Mouse (Mus musculus) left cerebral cortex, adult 2 months (tissue): ENCODE results near the gene Adamts10. TPM values are rescaled to one million over a fixed set of nuclear protein-coding genes. Genes with fewer than 3 reads are reported as not detected.

Experiments
- DNase-seq, 2 experiments: peaks; one replicate each; pipeline ENCODE4 v3.0.0; 2021 to 2022; ENCODE audit warnings: low spot score in 2 of 2, mixed read lengths in 1 of 2; ENCODE audit errors: extremely low spot score in 1 of 2
- H3K27ac ChIP-seq: fragments of 200-600 bp; 2 replicates; pipeline ENCODE4 v1.8.1; 2022
- H3K4me3 ChIP-seq: fragments of 200-600 bp; 2 replicates; pipeline ENCODE4 v1.8.1; 2022
- CTCF ChIP-seq: fragments of 200-600 bp; IDR thresholded peaks from 2 replicates; pipeline ENCODE4 v1.8.1; 2022; ENCODE audit warnings: antibody characterized with exemption, mild to moderate bottlenecking, moderate library complexity
- intact Hi-C: fragments of 180-260 bp; cut with DNase I; formaldehyde crosslinking; loops from one replicate; pipeline ENCODE4 v1.15.1; 2025
- total RNA-seq, 2 experiments: library from RNA; stranded (reverse); gene quantifications; 2 replicates each; pipeline ENCODE4 v1.2.3; 2021

Adamts10 gene
- total RNA-seq, 2 experiments from 2014 or later, result 27.3 to 32.9 TPM

GRCm38 (mm10) chr17:33520366-33520765 lies 3.6 kb upstream of the Adamts10 start:
- no peak for TF ChIP-seq CTCF
- Histone ChIP-seq H3K4me3 (no peak overlapping the region), H3K27ac (no peak overlapping the region)
- DNase-seq, result no peak
- intact Hi-C loops, result no loop called here

GRCm38 (mm10) chr17:33523431-33523917 lies 530 bp upstream of the Adamts10 start:
- no peak for DNase-seq
- Histone ChIP-seq H3K4me3 (peak overlapping the region; percentile 78), H3K27ac (peak overlapping the region; percentile 53; the same call in 1 of the 2 replicates)
- intact Hi-C loops, result no loop called here
- no peak for TF ChIP-seq CTCF

GRCm38 (mm10) chr17:33524806-33525373 lies 886 bp downstream of the Adamts10 start:
- TF ChIP-seq CTCF, result no peak
- Histone ChIP-seq H3K4me3 (peak overlapping the region; percentile 78), H3K27ac (no peak overlapping the region)
- intact Hi-C loops, result no loop called here
- no peak for DNase-seq

- intact Hi-C loops, result no loop called here
- H3K27ac ChIP-seq, result no peak overlapping the region
- DNase-seq, result no peak
- no peak for TF ChIP-seq CTCF
- no peak overlapping the region for H3K4me3 ChIP-seq
These were observed 2.5 kb downstream of the Adamts10 start for GRCm38 (mm10) chr17:33526506-33526905.

GRCm38 (mm10) chr17:33539106-33539675 lies 15.2 kb downstream of the Adamts10 start:
- intact Hi-C loops, result loop anchor here (1.0 kb wide), 1 partner anchor 100 kb away; no protein-coding TSS in a partner anchor
- no peak overlapping the region for H3K27ac ChIP-seq
- H3K4me3 ChIP-seq, result no peak overlapping the region
- TF ChIP-seq CTCF, result peak; percentile 82
- DNase-seq, result peak; percentile 32 to 40

GRCm38 (mm10) chr17:33539878-33540277 lies 15.9 kb downstream of the Adamts10 start:
- no peak for TF ChIP-seq CTCF
- intact Hi-C loops, result loop anchor here (1.0 kb wide), 1 partner anchor 101 kb away; no protein-coding TSS in a partner anchor
- Histone ChIP-seq H3K4me3 (no peak overlapping the region), H3K27ac (no peak overlapping the region)
- DNase-seq, result no peak

GRCm38 (mm10) chr17:33549212-33549611 lies 25.2 kb downstream of the Adamts10 start:
- Histone ChIP-seq H3K4me3 (no peak overlapping the region), H3K27ac (no peak overlapping the region)
- intact Hi-C loops, result no loop called here
- no peak for TF ChIP-seq CTCF
- no peak for DNase-seq

GRCm38 (mm10) chr17:33550388-33550787 lies 26.4 kb downstream of the Adamts10 start:
- intact Hi-C loops, result no loop called here
- TF ChIP-seq CTCF, result no peak
- no peak for DNase-seq
- Histone ChIP-seq H3K4me3 (no peak overlapping the region), H3K27ac (no peak overlapping the region)

GRCm38 (mm10) chr17:33552113-33552512 lies 28.1 kb downstream of the Adamts10 start:
- Histone ChIP-seq H3K4me3 (no peak overlapping the region), H3K27ac (no peak overlapping the region)
- intact Hi-C loops, result no loop called here
- TF ChIP-seq CTCF, result no peak
- no peak for DNase-seq

- intact Hi-C loops, result no loop called here
- no peak for DNase-seq
- Histone ChIP-seq H3K4me3 (no peak overlapping the region), H3K27ac (no peak overlapping the region)
- TF ChIP-seq CTCF, result peak; percentile 52
These were observed 29.0 kb downstream of the Adamts10 start for GRCm38 (mm10) chr17:33552964-33553363.

GRCm38 (mm10) chr17:33554536-33554935 lies 30.5 kb downstream of the Adamts10 start:
- DNase-seq, result no peak
- no peak for TF ChIP-seq CTCF
- Histone ChIP-seq H3K4me3 (no peak overlapping the region), H3K27ac (no peak overlapping the region)
- intact Hi-C loops, result no loop called here

- Histone ChIP-seq H3K27ac (no peak within 1 kb of the TSS), H3K4me3 (no peak within 1 kb of the TSS)
- no peak for DNase-seq
- intact Hi-C loops, result no loop called here
- no peak for TF ChIP-seq CTCF
These were observed 31.3 kb downstream of the Adamts10 start, which contains the start of gene Myo1f for GRCm38 (mm10) chr17:33555223-33555855. Gene Myo1f, plus strand, starts transcription at chr17:33555707.

GRCm38 (mm10) chr17:33557922-33558321 lies 33.9 kb downstream of the Adamts10 start:
- Histone ChIP-seq H3K27ac (no peak overlapping the region), H3K4me3 (no peak overlapping the region)
- intact Hi-C loops, result no loop called here
- DNase-seq, result no peak
- no peak for TF ChIP-seq CTCF
